Mouse (Mus musculus) gastrocnemius, postnatal 14 days (tissue): ENCODE measurements around the gene Pabpc4. TPM values are rescaled to one million over a fixed set of nuclear protein-coding genes. Genes with fewer than 3 reads are reported as not detected.
"Not testable (repeated sequence)": the region's sequence is repeated elsewhere in the genome, so short reads cannot be mapped to it uniquely, and the experiment has no call there.

ENCODE experiments used
- DNase-seq: peaks from one replicate; pipeline ENCODE4 v3.0.0; 2021; ENCODE audit warnings: mixed read lengths
- intact Hi-C: fragments of 180-260 bp; cut with DNase I; formaldehyde crosslinking; loops from one replicate; pipeline ENCODE4 v1.15.1; 2025; ENCODE audit warnings: low total_unique reads
- total RNA-seq, 2 experiments: library from RNA; stranded (reverse); gene quantifications; 2 replicates each; pipeline ENCODE4 v1.2.3; 2021

Gene Pabpc4
- total RNA-seq, 2 experiments from 2014 or later: 286 to 288 TPM

GRCm38 (mm10) chr4:123246221-123246620, 15.9 kb upstream of the Pabpc4 start:
- intact Hi-C loops: no loop called here
- no peak for DNase-seq

GRCm38 (mm10) chr4:123246651-123247050, 15.5 kb upstream of the Pabpc4 start:
- intact Hi-C loops: no loop called here
- no peak for DNase-seq

GRCm38 (mm10) chr4:123247147-123247880, 14.8 kb upstream of the Pabpc4 start:
- DNase-seq: peak; percentile 52
- intact Hi-C loops: no loop called here

- intact Hi-C loops: no loop called here
- DNase-seq: peak; percentile 85
Measured at GRCm38 (mm10) chr4:123248971-123249567, 13.1 kb upstream of the Pabpc4 start.

GRCm38 (mm10) chr4:123252214-123252613, 9.9 kb upstream of the Pabpc4 start:
- intact Hi-C loops: loop anchor here (2.0 to 10.0 kb wide), 2 partner anchors 33 to 97 kb away; no protein-coding TSS in a partner anchor

GRCm38 (mm10) chr4:123254617-123255016, 7.5 kb upstream of the Pabpc4 start:
- DNase-seq: no peak

More at GRCm38 (mm10) chr4:123252214-123252613, 9.9 kb upstream of the Pabpc4 start:
- no peak for DNase-seq

GRCm38 (mm10) chr4:123260071-123260746, 1.9 kb upstream of the Pabpc4 start:
- no peak for DNase-seq
- intact Hi-C loops: no loop called here

More at GRCm38 (mm10) chr4:123254617-123255016, 7.5 kb upstream of the Pabpc4 start:
- intact Hi-C loops: loop anchor here (10.0 kb wide), 1 partner anchor 100 kb away; no protein-coding TSS in a partner anchor

GRCm38 (mm10) chr4:123271063-123271462, 8.9 kb downstream of the Pabpc4 start:
- DNase-seq: no peak
- intact Hi-C loops: no loop called here

- no peak for DNase-seq
- intact Hi-C loops: no loop called here
Measured at GRCm38 (mm10) chr4:123280117-123280516, 18.0 kb downstream of the Pabpc4 start.

- intact Hi-C loops: no loop called here
- DNase-seq: peak; percentile 93
Measured at GRCm38 (mm10) chr4:123282500-123282899, 20.3 kb downstream of the Pabpc4 start.

GRCm38 (mm10) chr4:123282915-123283674, 20.9 kb downstream of the Pabpc4 start:
- intact Hi-C loops: not testable (repeated sequence)
- peak; percentile 62 for DNase-seq

- DNase-seq, intact Hi-C loops: not testable (repeated sequence)
Measured at GRCm38 (mm10) chr4:123283675-123284064, 21.5 kb downstream of the Pabpc4 start.

- intact Hi-C loops: no loop called here
- no peak for DNase-seq
Measured at GRCm38 (mm10) chr4:123284731-123285624, 22.8 kb downstream of the Pabpc4 start.

GRCm38 (mm10) chr4:123286790-123287189, 24.6 kb downstream of the Pabpc4 start:
- no peak for DNase-seq
- intact Hi-C loops: no loop called here

GRCm38 (mm10) chr4:123289038-123289437, 26.9 kb downstream of the Pabpc4 start:
- intact Hi-C loops: no loop called here
- DNase-seq: no peak

GRCm38 (mm10) chr4:123292390-123292789, 30.2 kb downstream of the Pabpc4 start:
- DNase-seq: no peak
- intact Hi-C loops: no loop called here

GRCm38 (mm10) chr4:123292989-123293388, 30.8 kb downstream of the Pabpc4 start:
- intact Hi-C loops: no loop called here
- DNase-seq: no peak

- intact Hi-C loops: no loop called here
- no peak for DNase-seq
Measured at GRCm38 (mm10) chr4:123293661-123294443, 31.7 kb downstream of the Pabpc4 start.
